Mouse (Mus musculus) adrenal gland, postnatal 10 days (tissue): ENCODE measurements around the gene Ctsa. TPM values are rescaled to one million over a fixed set of nuclear protein-coding genes. Genes with fewer than 3 reads are reported as not detected.
"Not testable (repeated sequence)": the region's sequence is repeated elsewhere in the genome, so short reads cannot be mapped to it uniquely, and the experiment has no call there.

Experiments
- DNase-seq: peaks from one replicate; pipeline ENCODE4 v3.0.0; 2021; ENCODE audit warnings: mixed read lengths
- total RNA-seq, 2 experiments: library from RNA; stranded (reverse); gene quantifications; 2 replicates each; pipeline ENCODE4 v1.2.3; 2021

The Ctsa gene
- total RNA-seq, 2 experiments from 2014 or later, result 100 to 103 TPM

- DNase-seq, result no peak
Measured at GRCm38 (mm10) chr2:164850061-164850460, 17.4 kb downstream of the Ctsa start.

- not testable (repeated sequence) for DNase-seq
Measured at GRCm38 (mm10) chr2:164855572-164855971, 22.9 kb downstream of the Ctsa start.

- DNase-seq, result peak; percentile 40
Measured at GRCm38 (mm10) chr2:164856309-164857100, 23.8 kb downstream of the Ctsa start.

GRCm38 (mm10) chr2:164857101-164857821 lies 24.6 kb downstream of the Ctsa start, which contains the start of gene Pltp:
TSS of gene Pltp (minus strand) at chr2:164857711.
- peak; percentile 53 for DNase-seq

- no peak for DNase-seq
Measured at GRCm38 (mm10) chr2:164857842-164858553, 25.3 kb downstream of the Ctsa start.

- DNase-seq, result no peak
Measured at GRCm38 (mm10) chr2:164859155-164859554, 26.5 kb downstream of the Ctsa start.

DNA sequence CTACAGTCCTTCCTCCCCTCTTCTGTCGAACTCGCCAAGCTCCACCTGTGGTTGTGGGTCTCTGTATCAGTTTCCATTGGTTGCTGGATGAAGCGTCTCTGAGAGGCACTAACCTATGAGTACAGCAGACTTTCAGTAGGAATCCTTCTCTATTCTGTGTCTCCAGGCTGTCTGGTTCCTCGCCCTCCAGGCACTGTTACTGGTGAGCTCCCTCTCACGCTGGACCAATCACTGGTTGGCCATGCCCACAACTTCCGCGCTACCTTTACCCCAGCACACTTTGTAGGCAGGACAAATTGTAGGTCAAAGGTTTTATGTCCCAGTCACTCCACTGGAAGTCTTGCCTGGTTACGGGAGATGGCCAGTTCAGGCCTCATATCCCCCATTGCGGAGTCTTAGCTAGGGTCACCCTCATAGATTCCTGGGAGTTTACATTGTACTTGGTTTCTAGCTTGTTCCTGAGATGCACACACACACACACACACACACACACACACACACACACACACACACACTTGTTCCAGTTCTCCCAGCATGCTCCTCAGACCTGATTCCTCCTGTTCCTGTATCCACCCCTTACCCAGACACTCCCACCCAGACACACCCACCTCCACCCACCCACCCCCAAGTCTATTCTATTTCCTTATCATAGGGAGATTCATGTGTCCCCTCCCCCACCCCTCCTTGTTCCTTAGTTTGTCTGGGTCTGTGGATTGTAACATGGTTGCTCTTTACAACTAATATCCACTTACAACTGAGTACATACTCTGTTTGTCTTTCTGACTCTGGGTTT lies 27.2 kb downstream of the Ctsa start:
- DNase-seq, result peak; percentile 56

DNA sequence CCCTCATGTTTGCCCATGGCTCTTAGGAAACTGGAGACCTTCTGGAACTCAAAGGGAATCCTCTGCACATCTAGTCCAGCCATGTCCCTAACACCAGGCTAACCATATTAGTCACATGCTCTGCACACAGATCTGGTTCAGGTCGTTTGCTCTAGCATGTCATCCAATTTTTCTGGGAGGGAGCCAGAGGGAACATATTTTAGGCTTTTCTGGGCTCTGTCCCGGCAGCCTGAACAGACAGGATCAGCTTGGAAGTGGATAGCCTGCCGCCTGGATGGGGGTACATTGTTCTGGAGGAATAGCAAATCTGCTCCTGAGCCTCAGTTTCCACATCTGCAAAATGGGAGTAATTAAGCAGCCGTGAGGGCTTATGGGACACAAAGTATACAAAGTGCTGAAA lies 28.4 kb downstream of the Ctsa start:
- DNase-seq, result no peak

DNA sequence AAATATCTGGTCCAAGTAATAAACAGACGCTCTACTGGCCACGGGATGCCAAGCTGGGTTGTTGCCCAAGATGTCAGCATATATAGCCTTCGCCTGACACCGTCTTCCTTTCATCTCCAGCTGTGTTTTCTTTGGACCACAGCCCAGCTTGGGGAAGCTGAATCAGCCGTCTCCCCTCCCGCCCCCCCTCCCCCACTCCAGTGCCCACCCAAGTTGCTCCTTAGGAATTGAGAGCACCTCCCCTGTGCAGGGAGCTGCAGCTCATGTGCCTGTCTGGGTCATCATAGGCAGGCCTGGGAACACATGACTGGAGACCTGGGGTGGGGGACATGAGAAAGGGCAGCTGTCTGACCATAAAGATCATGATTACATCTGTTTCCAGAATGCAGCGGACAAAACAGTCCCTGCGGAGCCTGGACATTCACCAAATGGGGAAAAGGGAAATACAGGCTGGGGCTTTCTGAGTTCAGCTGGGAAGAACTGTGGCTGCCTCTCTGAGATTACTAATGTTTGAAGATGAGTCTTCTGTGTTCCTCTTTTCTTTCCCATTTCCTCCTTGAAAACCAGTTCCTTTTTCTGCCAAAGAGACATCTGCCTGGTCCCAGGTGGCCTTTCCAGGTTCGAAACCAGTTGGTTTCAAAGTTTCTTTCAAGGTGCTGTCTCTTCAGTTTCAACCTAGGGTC lies 29.6 kb downstream of the Ctsa start:
- peak; percentile 86 for DNase-seq

DNA sequence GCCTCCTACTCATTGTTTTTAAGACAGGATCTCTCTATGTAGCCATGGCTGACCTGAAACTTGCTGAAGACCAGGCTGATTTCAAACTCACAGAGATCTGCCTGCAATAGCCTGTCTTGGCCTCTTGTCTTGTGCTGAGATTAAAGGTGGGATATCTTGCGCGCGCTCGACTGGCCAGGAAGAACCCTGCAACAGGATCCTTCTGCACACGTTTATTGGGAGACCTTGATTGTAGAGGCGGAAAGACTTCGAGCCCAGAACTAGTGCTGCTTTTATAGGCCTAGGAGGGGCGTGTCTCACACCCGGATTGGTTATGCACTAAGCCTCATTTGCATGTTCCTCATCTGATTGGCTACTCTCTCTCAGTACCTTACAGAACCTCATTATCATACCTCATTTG lies 30.7 kb downstream of the Ctsa start:
- DNase-seq, result not testable (repeated sequence)

DNA sequence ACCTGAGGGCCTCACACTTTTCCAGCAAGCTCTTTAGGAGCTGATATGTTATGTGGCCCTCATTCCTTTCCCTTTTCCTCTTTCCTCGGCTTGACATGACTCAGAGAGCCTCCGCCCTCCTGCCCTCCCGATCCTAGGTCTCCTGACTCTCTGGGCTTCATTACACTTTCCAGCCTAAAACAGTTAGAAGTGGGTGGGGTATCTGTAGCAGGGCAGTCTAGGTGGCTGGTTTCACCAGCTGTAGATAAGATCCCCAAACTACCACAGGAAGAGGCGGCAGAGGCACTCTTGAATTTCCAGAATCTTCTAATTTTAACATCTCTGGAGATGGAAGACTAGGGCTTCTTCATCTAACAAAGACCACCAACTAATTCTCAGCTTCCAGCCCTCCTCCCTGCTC lies 31.9 kb downstream of the Ctsa start:
- DNase-seq, result no peak

GRCm38 (mm10) chr2:164866741-164867551 lies 34.3 kb downstream of the Ctsa start:
- peak; percentile 87 for DNase-seq

DNA sequence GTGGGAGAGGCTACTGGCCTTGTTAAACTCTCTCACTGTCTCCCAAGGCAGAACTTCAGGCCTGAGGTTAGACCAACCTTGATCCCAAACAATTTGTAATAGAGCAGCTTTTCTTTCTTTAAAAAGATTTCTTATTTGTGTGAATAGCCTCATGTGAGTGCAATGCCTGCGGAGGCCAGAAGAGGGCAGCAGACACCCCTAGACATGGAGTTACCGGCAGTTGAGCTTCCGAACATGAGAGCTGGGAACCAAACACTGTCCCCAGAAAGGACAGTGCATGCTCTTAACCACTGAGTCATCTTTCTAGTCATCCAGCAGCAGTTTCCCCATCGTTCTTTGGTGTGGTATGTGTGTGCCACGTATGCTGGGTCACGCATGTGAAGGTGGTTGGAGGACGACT lies 34.9 kb downstream of the Ctsa start:
- no peak for DNase-seq

- no peak for DNase-seq
Measured at GRCm38 (mm10) chr2:164868491-164868890, 35.8 kb downstream of the Ctsa start.

- DNase-seq, result no peak
Measured at GRCm38 (mm10) chr2:164871602-164872303, 39.1 kb downstream of the Ctsa start.

DNA sequence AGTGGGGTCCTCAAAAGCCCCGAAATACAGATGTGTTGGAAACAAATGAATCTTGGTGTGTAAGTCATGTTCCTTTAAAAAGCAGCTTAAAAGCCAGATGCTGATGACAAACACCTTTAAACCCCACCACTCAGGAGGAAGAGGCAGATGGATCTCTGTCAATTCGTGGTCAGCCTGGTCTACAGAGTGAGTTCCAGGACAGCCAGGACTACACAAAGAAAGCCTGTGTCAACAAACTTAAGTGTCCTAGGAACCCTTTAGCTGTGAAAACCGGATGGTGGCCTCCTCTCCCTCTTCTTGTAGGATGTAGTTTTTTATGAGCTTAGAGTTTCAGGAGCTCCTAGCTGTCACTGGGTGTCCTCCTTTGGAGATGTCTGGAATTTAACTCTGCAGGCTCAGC lies 40.9 kb downstream of the Ctsa start:
- DNase-seq, result no peak

GRCm38 (mm10) chr2:164874239-164874769 lies 41.6 kb downstream of the Ctsa start:
- DNase-seq, result no peak

- not testable (repeated sequence) for DNase-seq
Measured at GRCm38 (mm10) chr2:164875648-164876047, 43.0 kb downstream of the Ctsa start.

DNA sequence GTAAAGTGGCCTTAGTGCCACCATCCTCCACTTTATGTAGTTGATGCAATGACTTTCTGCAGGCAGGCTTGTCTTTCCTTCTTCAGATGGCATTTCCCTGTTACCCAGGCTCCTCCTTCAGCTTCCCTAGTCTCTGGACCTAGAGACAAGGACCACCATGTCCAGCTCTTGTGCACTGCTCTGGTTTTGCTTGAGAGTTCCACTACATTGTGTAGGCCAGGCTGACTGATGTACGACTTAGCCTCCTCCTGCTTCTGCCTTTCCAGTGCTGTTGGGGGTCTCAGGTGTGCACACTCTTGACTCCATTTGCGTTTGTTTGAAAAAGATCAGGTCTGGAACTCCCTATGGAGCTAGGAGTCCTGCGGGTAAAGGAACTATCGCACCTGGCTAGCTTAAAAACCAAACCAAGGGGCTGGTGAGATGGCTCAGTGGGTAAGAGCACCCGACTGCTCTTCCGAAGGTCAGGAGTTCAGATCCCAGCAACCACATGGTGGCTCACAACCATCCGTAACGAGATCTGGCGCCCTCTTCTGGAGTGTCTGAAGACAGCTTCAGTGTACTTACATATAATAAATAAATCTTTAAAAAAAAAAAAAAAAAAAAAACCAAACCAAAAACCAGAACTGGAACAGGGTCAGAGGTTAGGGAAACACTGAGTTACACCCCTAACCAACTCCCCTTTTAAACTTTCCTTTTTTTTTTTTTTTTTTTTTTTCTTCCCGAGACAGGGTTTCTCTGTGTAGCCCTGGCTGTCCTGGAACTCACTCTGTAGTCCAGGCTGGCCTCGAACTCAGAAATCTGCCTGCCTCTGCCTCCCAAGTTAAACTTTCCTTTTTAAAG lies 44.9 kb downstream of the Ctsa start:
- DNase-seq, result not testable (repeated sequence)
